Mouse (Mus musculus): ENCODE data around the gene Cachd1. TPM values are rescaled to one million over a fixed set of nuclear protein-coding genes. Genes with fewer than 3 reads are reported as not detected.

Cachd1 gene
- total and polyA plus RNA-seq, 3 experiments = 2.0 to 5.1 (median 3.5) TPM

GRCm38 (mm10) chr4:100879414-100879813 lies 102.9 kb downstream of the Cachd1 start:
- no peak for DNase-seq
- whole genome bisulfite sequencing = 78% methylated on average over 8 of the region's 8 CpGs
- intact Hi-C loops (cut with DNase I) = no loop called here
- no peaks in the 10 kb centered on the region; the same call in 1 of the 2 replicates for H3K4me1 ChIP-seq (ENCODE audit: control insufficient read depth, insufficient read depth, low read length)
- H3K79me2 ChIP-seq (replicated peaks; ENCODE audit: control insufficient read depth, insufficient read depth, low read length) = no peaks in the 10 kb centered on the region
- TF ChIP-seq POLR2A (IDR thresholded peaks at IDR 0.05; ENCODE audit: insufficient read depth, low read depth, low read length) (no peak), EP300 (IDR thresholded peaks at IDR 0.05; ENCODE audit: insufficient read depth, low read depth, low read length) (no peak), CTCF (IDR thresholded peaks at IDR 0.05) (no peak)
- H3K36me3 ChIP-seq (ENCODE audit: control insufficient read depth, insufficient read depth, low read length) = no peaks in the 10 kb centered on the region
- H3K27ac ChIP-seq = no peak overlapping the region
- H3K4me3 ChIP-seq = no peak overlapping the region
- no peak overlapping the region for H3K9ac ChIP-seq (ENCODE audit: low read depth, low read length)
- no peaks in the 10 kb centered on the region for H3K27me3 ChIP-seq (ENCODE audit: control insufficient read depth, insufficient read depth, low read length)

- Histone ChIP-seq H3K36me3 (ENCODE audit: control insufficient read depth, insufficient read depth, low read length) (no peaks in the 10 kb centered on the region), H3K79me2 (replicated peaks; ENCODE audit: control insufficient read depth, insufficient read depth, low read length) (no peaks in the 10 kb centered on the region), H3K4me3 (no peak overlapping the region), H3K9ac (ENCODE audit: low read depth, low read length) (no peak overlapping the region), H3K27me3 (ENCODE audit: control insufficient read depth, insufficient read depth, low read length) (no peaks in the 10 kb centered on the region), H3K4me1 (ENCODE audit: control insufficient read depth, insufficient read depth, low read length) (no peaks in the 10 kb centered on the region; the same call in 1 of the 2 replicates), H3K27ac (no peak overlapping the region)
- DNase-seq = no peak
- TF ChIP-seq POLR2A (IDR thresholded peaks at IDR 0.05; ENCODE audit: insufficient read depth, low read depth, low read length) (no peak), CTCF (IDR thresholded peaks at IDR 0.05) (no peak), EP300 (IDR thresholded peaks at IDR 0.05; ENCODE audit: insufficient read depth, low read depth, low read length) (no peak)
- WGBS = 18% methylated on average over 4 of the region's 4 CpGs
- intact Hi-C loops (cut with DNase I) = loop anchor here (10.0 kb wide), 1 partner anchor 105 kb away; the partner anchor contains the start of gene Cachd1
Measured at GRCm38 (mm10) chr4:100880075-100880474, 103.6 kb downstream of the Cachd1 start.

- no peaks in the 10 kb centered on the region for H3K27me3 ChIP-seq (ENCODE audit: control insufficient read depth, insufficient read depth, low read length)
- no peaks in the 10 kb centered on the region for H3K36me3 ChIP-seq (ENCODE audit: control insufficient read depth, insufficient read depth, low read length)
- no peaks in the 10 kb centered on the region for H3K79me2 ChIP-seq (replicated peaks; ENCODE audit: control insufficient read depth, insufficient read depth, low read length)
- peak in 1 of 2 experiments; percentile 15 for DNase-seq
- H3K4me1 ChIP-seq (ENCODE audit: control insufficient read depth, insufficient read depth, low read length) = no peaks in the 10 kb centered on the region
- TF ChIP-seq EP300 (IDR thresholded peaks at IDR 0.05; ENCODE audit: insufficient read depth, low read depth, low read length) (no peak), CTCF (IDR thresholded peaks at IDR 0.05) (no peak), POLR2A (IDR thresholded peaks at IDR 0.05; ENCODE audit: insufficient read depth, low read depth, low read length) (no peak)
- no peak overlapping the region for H3K9ac ChIP-seq (ENCODE audit: low read depth, low read length)
- no peak overlapping the region for H3K27ac ChIP-seq
- no peak overlapping the region for H3K4me3 ChIP-seq
- 46% methylated on average over 19 of the region's 19 CpGs for WGBS
- intact Hi-C loops (cut with DNase I) = loop anchor here (10.0 kb wide), 1 partner anchor 111 kb away; the partner anchor contains the start of gene Cachd1
Measured at GRCm38 (mm10) chr4:100885793-100886742, 109.6 kb downstream of the Cachd1 start.

- H3K27me3 ChIP-seq (ENCODE audit: control insufficient read depth, insufficient read depth, low read length) = no peaks in the 10 kb centered on the region
- intact Hi-C loops (cut with DNase I) = loop anchor here (10.0 kb wide), 1 partner anchor 112 kb away; the partner anchor contains the start of gene Cachd1
- H3K4me1 ChIP-seq (ENCODE audit: control insufficient read depth, insufficient read depth, low read length) = no peaks in the 10 kb centered on the region
- no peak overlapping the region for H3K27ac ChIP-seq
- no peak overlapping the region for H3K4me3 ChIP-seq
- H3K9ac ChIP-seq (ENCODE audit: low read depth, low read length) = no peak overlapping the region
- TF ChIP-seq CTCF (IDR thresholded peaks at IDR 0.05) (no peak), POLR2A (IDR thresholded peaks at IDR 0.05; ENCODE audit: insufficient read depth, low read depth, low read length) (no peak), EP300 (IDR thresholded peaks at IDR 0.05; ENCODE audit: insufficient read depth, low read depth, low read length) (no peak)
- WGBS = 89% methylated on average over 8 of the region's 8 CpGs
- no peaks in the 10 kb centered on the region for H3K79me2 ChIP-seq (replicated peaks; ENCODE audit: control insufficient read depth, insufficient read depth, low read length)
- no peak for DNase-seq
- H3K36me3 ChIP-seq (ENCODE audit: control insufficient read depth, insufficient read depth, low read length) = no peaks in the 10 kb centered on the region
Measured at GRCm38 (mm10) chr4:100886743-100887416, 110.4 kb downstream of the Cachd1 start.

GRCm38 (mm10) chr4:100890106-100890970 lies 113.9 kb downstream of the Cachd1 start:
- Histone ChIP-seq H3K79me2 (replicated peaks; ENCODE audit: control insufficient read depth, insufficient read depth, low read length) (no peaks in the 10 kb centered on the region), H3K4me3 (no peak overlapping the region), H3K9ac (ENCODE audit: low read depth, low read length) (no peak overlapping the region), H3K27me3 (ENCODE audit: control insufficient read depth, insufficient read depth, low read length) (no peaks in the 10 kb centered on the region), H3K27ac (no peak overlapping the region), H3K36me3 (ENCODE audit: control insufficient read depth, insufficient read depth, low read length) (no peaks in the 10 kb centered on the region), H3K4me1 (ENCODE audit: control insufficient read depth, insufficient read depth, low read length) (no peaks in the 10 kb centered on the region)
- WGBS = 60% methylated on average over 7 of the region's 7 CpGs
- no peak for DNase-seq
- intact Hi-C loops (cut with DNase I) = no loop called here
- TF ChIP-seq POLR2A (IDR thresholded peaks at IDR 0.05; ENCODE audit: insufficient read depth, low read depth, low read length) (no peak), EP300 (IDR thresholded peaks at IDR 0.05; ENCODE audit: insufficient read depth, low read depth, low read length) (no peak), CTCF (IDR thresholded peaks at IDR 0.05) (no peak)

Data from heart, adult 2 months (tissue).